Mouse (Mus musculus) megakaryocyte, embryonic 14.5 days (primary cell): ENCODE results near the gene Mier1.

Experiments
- FLI1 ChIP-seq: IDR thresholded peaks from 2 replicates; pipeline ENCODE4 v1.6.1; 2012; ENCODE audit warnings: low read length, inconsistent platforms, mixed read lengths
- GATA1 ChIP-seq: IDR thresholded peaks from 3 replicates; pipeline ENCODE4 v1.6.1; 2012; ENCODE audit warnings: mixed read lengths, low read length, inconsistent platforms, borderline replicate concordance

GRCm38 (mm10) chr4:103197401-103197800, 83.2 kb downstream of the Mier1 start:
- TF ChIP-seq FLI1 (no peak), GATA1 (no peak)
